Mouse (Mus musculus) heart, embryonic 14.5 days (tissue): ENCODE data around the gene Nudt6. TPM values are rescaled to one million over a fixed set of nuclear protein-coding genes. Genes with fewer than 3 reads are reported as not detected.
A peak's percentile ranks its signal among the peaks of the same experiment; 100 is the strongest.

Source experiments
- ATAC-seq: fragments of 200-750 bp; cut with Nextera tagmentation; 2 replicates; pipeline ENCODE4 v1.8.0; 2017; ENCODE audit warnings: low read depth, moderate TSS enrichment; ENCODE audit not compliant: insufficient number of reproducible peaks, insufficient read depth, low FRiP score
- H3K27ac ChIP-seq, 2 experiments: fragments of 200-500 bp in 1 of 2; fragments of 300-500 bp in 1 of 2; sonication (generic) in 1 of 2; replicated peaks in 1 of 2; 2 replicates each; pipeline ENCODE4 v1.5.1; 2012 to 2014; ENCODE audit warnings: low read depth in 2 of 2, low read length in 2 of 2, control low read depth in 1 of 2, mild to moderate bottlenecking in 1 of 2, mixed read lengths in 1 of 2; ENCODE audit not compliant: control insufficient read depth in 1 of 2, insufficient read depth in 1 of 2
- H3K27me3 ChIP-seq: fragments of 300-500 bp; sonication (generic); 2 replicates; pipeline ENCODE4 v1.6.1; 2014; ENCODE audit warnings: mild to moderate bottlenecking, low read length, control low read depth; ENCODE audit not compliant: control insufficient read depth, insufficient read depth
- H3K36me3 ChIP-seq: fragments of 300-500 bp; sonication (generic); 2 replicates; pipeline ENCODE4 v1.6.1; 2014; ENCODE audit warnings: mild to moderate bottlenecking, control low read depth, low read length, mixed read lengths; ENCODE audit not compliant: control insufficient read depth, insufficient read depth
- H3K4me1 ChIP-seq, 2 experiments: fragments of 200-500 bp in 1 of 2; fragments of 300-500 bp in 1 of 2; sonication (generic) in 1 of 2; 2 replicates each; pipeline ENCODE4 v1.6.1; 2012 to 2014; ENCODE audit warnings: low read length in 2 of 2, control low read depth in 1 of 2, mixed read lengths in 1 of 2; ENCODE audit not compliant: control insufficient read depth in 2 of 2, insufficient read depth in 2 of 2
- H3K4me2 ChIP-seq: fragments of 300-500 bp; sonication (generic); 2 replicates; pipeline ENCODE4 v1.6.1; 2014; ENCODE audit warnings: mild to moderate bottlenecking, low read length
- H3K4me3 ChIP-seq, 2 experiments: fragments of 200-500 bp in 1 of 2; fragments of 300-500 bp in 1 of 2; sonication (generic) in 1 of 2; 2 replicates each; pipeline ENCODE4 v1.5.1; 2012 to 2014; ENCODE audit warnings: low read length in 2 of 2, mild to moderate bottlenecking in 2 of 2, control low read depth in 1 of 2, low read depth in 1 of 2, moderate library complexity in 1 of 2; ENCODE audit not compliant: control insufficient read depth in 1 of 2, insufficient read depth in 1 of 2
- H3K9ac ChIP-seq: fragments of 300-500 bp; sonication (generic); 2 replicates; pipeline ENCODE4 v1.6.1; 2014; ENCODE audit warnings: mild to moderate bottlenecking, low read length
- H3K9me3 ChIP-seq: fragments of 300-500 bp; sonication (generic); 2 replicates; pipeline ENCODE4 v1.6.1; 2016; ENCODE audit warnings: low read length, control low read depth; ENCODE audit not compliant: control insufficient read depth
- WGBS: fragments of 180-500 bp; shearing (Covaris S2); extraction: QIAGEN DNeasy Blood & Tissue Kit; methylation state at CpG from one replicate; pipeline ENCODE4 v1.1.7; 2014; 5-methylcytosine and 5-hydroxymethylcytosine counted together
- polyA plus RNA-seq: library from polyadenylated mRNA; unstranded; fragments of >200 nt; fragmentation: Nextera tagmentation; extraction: Ambion mirVana; gene quantifications from 2 replicates; pipeline ENCODE4 v1.2.1, GENCODE M21; 2014

The Nudt6 gene
- polyA plus RNA-seq, 1 experiment from 2014 or later, result 13.6 TPM

DNA sequence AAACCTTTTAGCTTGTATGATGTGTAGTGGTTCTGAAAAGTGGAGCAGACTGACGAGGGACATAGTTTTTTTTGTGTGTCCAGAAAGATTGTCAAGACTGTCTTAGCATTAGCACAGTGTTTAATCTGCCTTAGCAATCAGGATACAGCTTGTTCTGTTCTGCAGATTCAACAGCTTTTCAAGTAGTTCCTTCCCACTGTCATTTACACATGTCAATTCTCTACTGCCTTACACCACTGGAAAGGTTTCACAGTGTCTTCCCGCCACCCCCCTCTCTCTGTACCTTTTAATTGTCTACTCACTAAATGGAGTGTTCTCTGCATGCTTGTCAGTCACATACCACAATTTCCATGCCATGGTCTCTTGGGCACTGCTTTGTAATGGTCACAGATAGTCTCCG, 1.2 kb upstream of the Nudt6 start:
- H3K9me3 ChIP-seq, result no peaks in the 10 kb centered on the region
- H3K4me3 ChIP-seq, result peak overlapping the region; percentile 87 to 100
- H3K9ac ChIP-seq, result peak overlapping the region; percentile 88
- no peak overlapping the region for H3K27ac ChIP-seq
- ATAC-seq, result no peak
- H3K36me3 ChIP-seq, result peaks cover 18% of the 10 kb centered on the region
- peaks cover 0 to 13% of the 10 kb centered on the region in 2 experiments; a peak in 3 of 4 replicates for H3K4me1 ChIP-seq
- H3K27me3 ChIP-seq, result no peaks in the 10 kb centered on the region
- H3K4me2 ChIP-seq, result peak overlapping the region; percentile 88
- WGBS, result 14% methylated on average over 3 of the region's 3 CpGs

DNA sequence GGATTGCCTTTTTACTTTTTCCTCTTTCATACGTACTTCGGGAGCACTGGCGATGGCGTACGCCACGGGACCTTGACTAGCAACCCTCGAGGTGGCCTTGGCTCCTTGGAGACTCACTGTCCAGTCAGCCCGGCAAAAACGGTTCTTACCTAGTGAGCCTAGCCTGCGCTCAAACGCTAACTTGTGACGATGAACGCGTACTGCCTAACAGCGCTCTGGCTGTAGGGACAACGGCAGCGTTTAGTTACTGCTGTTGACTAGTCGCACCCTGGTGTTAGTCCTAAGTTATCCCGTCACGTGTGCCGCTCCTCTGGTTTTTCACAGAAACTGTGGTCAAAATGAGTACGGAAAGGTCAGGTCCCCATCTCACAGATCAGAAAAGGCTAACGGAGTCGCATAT, 630 bp upstream of the Nudt6 start:
- Histone ChIP-seq H3K4me2 (peak overlapping the region; percentile 88), H3K4me1 (peaks cover 0 to 13% of the 10 kb centered on the region in 2 experiments; a peak in 3 of 4 replicates), H3K27ac (peak overlapping the region; percentile 80 to 87), H3K9ac (peak overlapping the region; percentile 88), H3K36me3 (peaks cover 13% of the 10 kb centered on the region), H3K9me3 (no peaks in the 10 kb centered on the region), H3K4me3 (peak overlapping the region; percentile 87 to 100), H3K27me3 (no peaks in the 10 kb centered on the region)
- WGBS, result under 1% methylated on average over 24 of the region's 24 CpGs
- ATAC-seq, result no peak

DNA sequence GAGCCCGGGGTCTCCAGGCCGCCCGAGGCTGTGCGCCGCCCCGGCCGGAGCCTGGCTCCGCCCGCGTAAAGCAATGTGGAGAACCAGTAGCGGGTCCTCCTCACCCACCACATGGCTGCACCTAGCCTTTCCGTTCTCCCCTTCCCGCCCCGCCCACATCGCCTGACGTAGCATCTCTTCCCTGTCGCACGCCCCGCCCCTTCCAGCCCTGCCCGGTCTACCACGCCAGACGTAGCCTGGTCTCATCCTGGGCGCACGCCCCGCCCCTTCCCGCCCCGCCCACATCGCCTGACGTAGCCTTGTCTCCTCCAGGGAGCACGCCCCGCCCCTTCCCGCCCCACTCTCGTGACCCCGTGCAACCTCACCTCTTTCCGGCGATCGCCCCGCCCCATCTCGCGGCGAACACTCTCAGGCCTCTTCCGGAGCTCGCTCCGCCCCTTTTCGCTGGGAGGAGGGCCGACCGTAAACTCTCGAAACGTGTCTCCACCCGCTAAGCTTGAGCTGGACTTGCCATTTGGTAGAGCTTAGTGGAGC, 486 bp downstream of the Nudt6 start, which contains the start of gene Spata5:
Gene Spata5, plus strand, starts transcription at position 439 of the 534 bp plus-strand sequence.
- Histone ChIP-seq H3K4me3 (peak within 1 kb of the TSS; percentile 87 to 100), H3K9ac (peak within 1 kb of the TSS; percentile 88), H3K27me3 (no peaks in the 10 kb centered on the region), H3K9me3 (no peaks in the 10 kb centered on the region), H3K4me2 (peak within 1 kb of the TSS; percentile 88), H3K27ac (peak within 1 kb of the TSS; percentile 84 to 94), H3K4me1 (peaks cover 0 to 13% of the 10 kb centered on the region in 2 experiments; a peak in 3 of 4 replicates), H3K36me3 (peaks cover 2% of the 10 kb centered on the region)
- ATAC-seq, result peak; percentile 96
- WGBS, result under 1% methylated on average over 50 of the region's 50 CpGs

DNA sequence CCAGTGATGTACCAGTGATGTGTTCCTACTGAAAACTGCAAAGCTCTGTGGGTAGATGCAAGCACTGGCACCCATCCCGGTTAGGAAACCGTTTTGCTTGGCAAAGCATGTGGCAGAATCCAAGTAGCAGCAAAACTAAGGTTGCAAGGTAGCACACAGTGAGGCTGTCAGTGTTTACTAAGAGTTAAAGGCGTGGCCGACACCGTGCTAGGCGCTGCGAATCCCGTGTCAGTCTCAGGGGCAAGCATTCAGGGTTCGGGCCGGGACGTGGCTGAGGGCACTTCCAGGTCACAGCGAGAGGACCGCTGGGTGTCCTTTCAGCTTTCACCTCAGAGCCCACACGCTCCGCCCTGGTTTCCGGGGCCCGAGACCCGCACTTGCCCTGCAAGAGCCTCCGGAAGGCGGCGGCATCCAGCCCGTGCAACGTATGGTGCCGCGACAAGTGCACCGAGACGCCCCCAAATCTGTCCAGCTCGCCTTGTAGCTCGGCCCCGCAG, 1.0 kb downstream of the Nudt6 start:
- H3K27me3 ChIP-seq, result no peaks in the 10 kb centered on the region
- no peaks in the 10 kb centered on the region for H3K9me3 ChIP-seq
- H3K4me2 ChIP-seq, result peak overlapping the region; percentile 80
- WGBS, result under 1% methylated on average over 30 of the region's 30 CpGs
- H3K36me3 ChIP-seq, result no peaks in the 10 kb centered on the region
- peak overlapping the region; percentile 74 to 94 for H3K27ac ChIP-seq
- ATAC-seq, result peak; percentile 9
- H3K9ac ChIP-seq, result peak overlapping the region; percentile 78
- H3K4me1 ChIP-seq, result peaks cover 0 to 13% of the 10 kb centered on the region in 2 experiments; a peak in 3 of 4 replicates
- peak overlapping the region; percentile 63 to 83 for H3K4me3 ChIP-seq

DNA sequence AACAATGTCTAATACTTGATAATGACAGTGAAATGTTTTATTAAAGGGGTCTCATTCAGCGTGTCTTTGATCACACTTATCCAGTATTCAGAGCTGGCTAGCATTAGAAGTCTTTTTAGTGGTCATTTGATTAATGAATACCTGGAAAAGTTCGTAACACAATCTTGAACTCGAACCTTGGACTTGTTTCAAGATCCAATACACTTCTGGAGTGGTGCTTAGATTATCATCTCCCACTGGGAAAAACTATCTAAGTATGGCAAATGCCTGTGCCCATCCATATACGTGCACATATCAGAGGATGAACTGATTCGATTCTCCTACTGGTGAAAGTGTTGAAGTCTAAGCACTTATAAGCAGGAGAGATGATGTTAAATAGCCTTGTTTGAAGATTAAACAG, 1.7 kb downstream of the Nudt6 start:
- WGBS, result 62% methylated on average over 5 of the region's 5 CpGs
- no peak for ATAC-seq

DNA sequence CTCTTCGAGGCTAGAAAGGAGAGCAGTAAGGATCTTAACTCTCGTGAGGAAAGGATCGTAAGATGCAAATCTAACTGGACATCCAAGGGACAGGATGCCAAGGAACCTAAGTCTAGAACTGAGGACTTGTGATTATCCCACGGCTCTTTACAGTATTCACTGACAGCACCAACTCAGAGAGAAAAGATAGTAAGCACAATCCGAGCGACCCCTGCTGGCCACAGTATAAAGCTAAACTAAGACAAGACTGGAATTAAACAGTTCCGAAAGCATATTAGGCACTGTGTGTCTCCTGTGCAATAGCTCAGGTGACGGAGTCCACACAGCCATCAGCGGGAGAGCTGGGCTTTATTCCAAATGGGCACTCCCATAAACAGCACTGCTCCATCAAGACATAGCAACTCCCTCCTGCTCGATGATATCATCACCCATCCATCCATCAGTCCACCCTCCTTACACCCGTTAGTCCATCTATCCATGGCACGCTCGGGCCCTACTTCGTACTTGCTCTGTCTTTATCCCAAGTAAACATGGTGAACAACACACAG, 5.5 kb downstream of the Nudt6 start:
- WGBS, result 45% methylated on average over 14 of the region's 14 CpGs
- no peak overlapping the region for H3K27ac ChIP-seq
- peaks cover 0 to 7% of the 10 kb centered on the region in 2 experiments; a peak in 2 of 4 replicates for H3K4me1 ChIP-seq
- H3K4me3 ChIP-seq, result no peak overlapping the region
- H3K36me3 ChIP-seq, result peaks cover 4% of the 10 kb centered on the region; the same call in 1 of the 2 replicates
- H3K9ac ChIP-seq, result no peak overlapping the region
- no peaks in the 10 kb centered on the region for H3K27me3 ChIP-seq
- H3K9me3 ChIP-seq, result no peaks in the 10 kb centered on the region
- no peak overlapping the region for H3K4me2 ChIP-seq
- ATAC-seq, result no peak

More for the DNA sequence above, 1.7 kb downstream of the Nudt6 start:
- Histone ChIP-seq H3K9ac (peak overlapping the region; percentile 78), H3K27me3 (no peaks in the 10 kb centered on the region), H3K4me3 (peak overlapping the region in 1 of 2 experiments; percentile 63; a peak in 2 of 4 replicates), H3K4me2 (peak overlapping the region; percentile 80), H3K9me3 (no peaks in the 10 kb centered on the region), H3K27ac (peak overlapping the region in 1 of 2 experiments; percentile 94; a peak in 1 of 4 replicates), H3K36me3 (no peaks in the 10 kb centered on the region), H3K4me1 (peaks cover 0 to 13% of the 10 kb centered on the region in 2 experiments; a peak in 3 of 4 replicates)

DNA sequence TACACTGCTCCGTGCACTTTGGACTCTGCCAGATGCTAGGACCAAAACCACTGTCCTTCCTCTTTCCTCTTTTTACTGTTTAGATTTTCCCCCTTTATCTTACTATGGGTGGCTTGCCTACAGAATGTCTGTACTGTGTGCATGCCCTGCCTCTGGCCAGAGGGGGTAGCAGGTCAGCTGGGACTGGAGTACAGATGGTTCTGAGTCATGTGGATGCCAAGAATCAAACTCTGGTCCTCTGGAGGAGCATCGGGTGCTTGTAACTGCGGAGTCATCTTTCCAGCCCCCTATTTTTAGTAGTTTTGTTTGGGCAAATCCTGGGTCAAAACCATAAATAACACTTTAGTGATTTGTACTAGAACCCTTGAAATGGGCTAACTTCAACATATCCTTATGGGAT, 6.6 kb downstream of the Nudt6 start:
- no peak for ATAC-seq
- no peaks in the 10 kb centered on the region for H3K27me3 ChIP-seq
- H3K4me3 ChIP-seq, result no peak overlapping the region
- no peak overlapping the region for H3K27ac ChIP-seq
- H3K4me1 ChIP-seq, result peaks cover 0 to 2% of the 10 kb centered on the region in 2 experiments; a peak in 2 of 4 replicates
- no peak overlapping the region for H3K9ac ChIP-seq
- peaks cover 4% of the 10 kb centered on the region; the same call in 1 of the 2 replicates for H3K36me3 ChIP-seq
- no peak overlapping the region for H3K4me2 ChIP-seq
- 82% methylated on average over 3 of the region's 3 CpGs for WGBS
- H3K9me3 ChIP-seq, result no peaks in the 10 kb centered on the region
